Mouse (Mus musculus): ENCODE measurements around the gene F830045P16Rik. TPM values are rescaled to one million over a fixed set of nuclear protein-coding genes. Genes with fewer than 3 reads are reported as not detected.

Gene F830045P16Rik
- total and polyA plus RNA-seq, 3 experiments: not detected

DNA sequence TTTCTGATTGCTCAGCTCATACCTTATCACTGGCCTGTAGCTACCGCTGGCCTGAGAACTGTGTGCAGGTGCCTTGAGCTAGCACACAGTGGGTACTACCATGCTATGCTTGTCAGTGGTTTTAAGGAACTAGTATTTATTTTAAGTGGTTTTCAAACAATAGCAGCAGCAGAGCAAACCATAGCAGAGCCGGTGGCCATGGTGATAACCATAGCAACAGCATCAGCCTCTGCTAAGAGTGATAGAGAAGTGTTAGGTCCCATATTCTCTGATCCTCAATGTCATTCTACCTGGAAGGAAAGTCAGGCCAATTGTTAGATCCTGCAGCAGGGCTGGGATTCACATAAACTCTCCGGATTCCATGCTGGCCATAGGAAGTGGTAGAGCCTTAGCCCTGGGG lies 121.8 kb downstream of the F830045P16Rik start:
- H3K4me2 ChIP-seq (ENCODE audit: insufficient read depth, low read depth, poor library complexity, severe bottlenecking): no peak overlapping the region
- H3K9ac ChIP-seq (ENCODE audit: insufficient read depth, low read depth): no peak overlapping the region
- no peak overlapping the region for H3K27ac ChIP-seq (ENCODE audit: insufficient read depth, low read depth)
- in situ Hi-C loops (cut with MboI; ENCODE audit: low pct_ligation_motif_present, low pct_unique_long_range_greater_than_20kb, low sequenced_read_pairs): loop anchor here (10.0 kb wide), 1 partner anchor 130 kb away; no protein-coding TSS in a partner anchor
- no peak for DNase-seq (ENCODE audit: extremely low read depth)
- H3K27me3 ChIP-seq (replicated peaks): no peaks in the 10 kb centered on the region
- dilution Hi-C loops (cut with MboI; ENCODE audit: extremely low pct_ligation_motif_present, extremely low pct_unique_long_range_greater_than_20kb, low sequenced_read_pairs): no loop called here
- no peak overlapping the region for H3K4me3 ChIP-seq (replicated peaks in 1 of 3; ENCODE audit: low read depth in 2 of 3, low read length in 2 of 3, poor library complexity in 1 of 3)
- no peaks in the 10 kb centered on the region for H3K36me3 ChIP-seq (replicated peaks in 1 of 2; ENCODE audit: control insufficient read depth in 1 of 2, insufficient read depth in 1 of 2, low read length in 1 of 2)
- H3K4me1 ChIP-seq (ENCODE audit: control insufficient read depth in 1 of 2, insufficient read depth in 2 of 2): peaks cover 7 to 32% of the 10 kb centered on the region in 2 experiments; a peak in 3 of 4 replicates
- no peaks in the 10 kb centered on the region for H3K9me3 ChIP-seq (replicated peaks; ENCODE audit: low read length)
- H3K79me2 ChIP-seq (replicated peaks; ENCODE audit: control insufficient read depth, extremely low read depth, insufficient read depth, poor library complexity, severe bottlenecking): no peaks in the 10 kb centered on the region
- TF ChIP-seq KAT2A (IDR thresholded peaks at IDR 0.05; ENCODE audit: insufficient replicate concordance, low read length): no peak
- TF ChIP-seq ZMIZ1 (IDR thresholded peaks at IDR 0.05; ENCODE audit: low read depth, low read length): no peak
- TF ChIP-seq MEF2A (IDR thresholded peaks at IDR 0.05; ENCODE audit: borderline replicate concordance, low read depth, low read length): no peak
- TF ChIP-seq IRF4 (IDR thresholded peaks at IDR 0.05; ENCODE audit: low read depth, low read length): no peak
- TF ChIP-seq CTCF (conservative IDR thresholded peaks at IDR 0.05 in 1 of 2, IDR thresholded peaks at IDR 0.05 in 1 of 2; ENCODE audit: low read depth in 2 of 2, low read length in 2 of 2): no peak
- TF ChIP-seq JUND (conservative IDR thresholded peaks at IDR 0.05; ENCODE audit: low read depth, low read length): no peak
- TF ChIP-seq JUN (IDR thresholded peaks at IDR 0.05; ENCODE audit: insufficient read depth, low read depth, low read length): no peak
- TF ChIP-seq NELFE (IDR thresholded peaks at IDR 0.05; ENCODE audit: low read depth, low read length): no peak
- TF ChIP-seq GABPA (IDR thresholded peaks at IDR 0.05; ENCODE audit: insufficient replicate concordance, low read depth, low read length): no peak
- no peak for TF ChIP-seq TBP (conservative IDR thresholded peaks at IDR 0.05; ENCODE audit: low read depth, low read length)
- no peak for TF ChIP-seq RCOR1 (conservative IDR thresholded peaks at IDR 0.05; ENCODE audit: low read depth, low read length)
- TF ChIP-seq ZKSCAN1 (IDR thresholded peaks at IDR 0.05; ENCODE audit: borderline replicate concordance, low read depth, low read length): no peak
- no peak for TF ChIP-seq USF2 (conservative IDR thresholded peaks at IDR 0.05; ENCODE audit: low read depth, low read length)
- no peak for TF ChIP-seq MYC (IDR thresholded peaks at IDR 0.05; ENCODE audit: low read depth, low read length)

- dilution Hi-C loops (cut with MboI; ENCODE audit: extremely low pct_ligation_motif_present, extremely low pct_unique_long_range_greater_than_20kb, low sequenced_read_pairs): no loop called here
- Histone ChIP-seq H3K36me3 (replicated peaks in 1 of 2; ENCODE audit: control insufficient read depth in 1 of 2, insufficient read depth in 1 of 2, low read length in 1 of 2) (no peaks in the 10 kb centered on the region), H3K9me3 (replicated peaks; ENCODE audit: low read length) (no peaks in the 10 kb centered on the region), H3K4me3 (replicated peaks in 1 of 3; ENCODE audit: low read depth in 2 of 3, low read length in 2 of 3, poor library complexity in 1 of 3) (no peak overlapping the region), H3K4me1 (ENCODE audit: control insufficient read depth in 1 of 2, insufficient read depth in 2 of 2) (peaks cover 7 to 37% of the 10 kb centered on the region in 2 experiments; a peak in 3 of 4 replicates), H3K79me2 (replicated peaks; ENCODE audit: control insufficient read depth, extremely low read depth, insufficient read depth, poor library complexity, severe bottlenecking) (no peaks in the 10 kb centered on the region), H3K27me3 (replicated peaks) (no peaks in the 10 kb centered on the region), H3K27ac (ENCODE audit: insufficient read depth, low read depth) (no peak overlapping the region), H3K9ac (ENCODE audit: insufficient read depth, low read depth) (no peak overlapping the region), H3K4me2 (ENCODE audit: insufficient read depth, low read depth, poor library complexity, severe bottlenecking) (no peak overlapping the region)
- peak; percentile 62 for DNase-seq (ENCODE audit: extremely low read depth)
- TF ChIP-seq EP300 (IDR thresholded peaks at IDR 0.05; ENCODE audit: low read length) (peak; percentile 62), HCFC1 (IDR thresholded peaks at IDR 0.05; ENCODE audit: low read depth, low read length) (no peak), USF2 (conservative IDR thresholded peaks at IDR 0.05; ENCODE audit: low read depth, low read length) (no peak), JUN (IDR thresholded peaks at IDR 0.05; ENCODE audit: insufficient read depth, low read depth, low read length) (0 out of 2 replicates have a peak, but pooled peaks have one; percentile 25), ETS1 (conservative IDR thresholded peaks at IDR 0.05; ENCODE audit: low read depth, low read length) (peak; percentile 79), SMC3 (IDR thresholded peaks at IDR 0.05; ENCODE audit: low read depth, low read length) (no peak), MYC (IDR thresholded peaks at IDR 0.05; ENCODE audit: low read depth, low read length) (0 out of 2 replicates have a peak, but pooled peaks have one; percentile 42), IRF4 (IDR thresholded peaks at IDR 0.05; ENCODE audit: low read depth, low read length) (no peak), NRF1 (IDR thresholded peaks at IDR 0.05; ENCODE audit: low read depth, low read length) (no peak), MAZ (IDR thresholded peaks at IDR 0.05; ENCODE audit: low read depth, low read length) (no peak), MAFK (IDR thresholded peaks at IDR 0.05; ENCODE audit: insufficient replicate concordance, low read length) (peak; percentile 71; the same call in 1 of the 2 replicates), ZNF384 (IDR thresholded peaks at IDR 0.05; ENCODE audit: low read depth, low read length) (no peak), MAX (IDR thresholded peaks at IDR 0.05; ENCODE audit: low read length) (peak; percentile 52; the same call in 1 of the 2 replicates), MEF2A (IDR thresholded peaks at IDR 0.05; ENCODE audit: borderline replicate concordance, low read depth, low read length) (0 out of 2 replicates have a peak, but pooled peaks have one; percentile 21), JUND (conservative IDR thresholded peaks at IDR 0.05; ENCODE audit: low read depth, low read length) (peak; percentile 25; the same call in 1 of the 2 replicates), POLR2A (IDR thresholded peaks at IDR 0.05; ENCODE audit: low read depth, low read length) (no peak), TCF12 (IDR thresholded peaks at IDR 0.05; ENCODE audit: low read depth, low read length) (peak; percentile 87), NELFE (IDR thresholded peaks at IDR 0.05; ENCODE audit: low read depth, low read length) (no peak), RAD21 (IDR thresholded peaks at IDR 0.05; ENCODE audit: low read depth, low read length) (no peak), BHLHE40 (IDR thresholded peaks at IDR 0.05; ENCODE audit: low read depth, low read length) (peak; percentile 75), MXI1 (IDR thresholded peaks at IDR 0.05; ENCODE audit: low read depth, low read length) (no peak), ELF1 (IDR thresholded peaks at IDR 0.05; ENCODE audit: low read depth, low read length) (no peak)
- in situ Hi-C loops (cut with MboI; ENCODE audit: low pct_ligation_motif_present, low pct_unique_long_range_greater_than_20kb, low sequenced_read_pairs): loop anchor here (10.0 kb wide), 1 partner anchor 129 kb away; no protein-coding TSS in a partner anchor
Measured at GRCm38 (mm10) chr2:129413488-129413887, 122.9 kb downstream of the F830045P16Rik start.
